Mouse (Mus musculus) gonadal fat pad, adult 2 months (tissue): Measurements from ENCODE around the gene Rnaseh2c. TPM values are rescaled to one million over a fixed set of nuclear protein-coding genes. Genes with fewer than 3 reads are reported as not detected.

Experiments used
- polyA plus RNA-seq: library from polyadenylated mRNA; depleted of rRNA; stranded (reverse); fragments of >200 nt; gene quantifications from 2 replicates; pipeline ENCODE4 v1.2.3, GENCODE M21; 2012; rRNA removed

Rnaseh2c gene
- polyA plus RNA-seq, 1 experiment: 42.2 TPM

Other genes starting within 250 kb of the Rnaseh2c start
- gene Eif1ad, start 235.1 kb upstream of the Rnaseh2c start, polyA plus RNA-seq: 19.9 and 20.4 TPM in 2 replicates
- gene Banf1, start 234.7 kb upstream of the Rnaseh2c start, polyA plus RNA-seq: 87.8 and 125 TPM in 2 replicates
- 18.1 and 33.3 TPM in 2 replicates for gene Sart1, start 213.2 kb upstream of the Rnaseh2c start, polyA plus RNA-seq
- 1.9 and 2.0 TPM in 2 replicates for gene Tsga10ip, start 199.3 kb upstream of the Rnaseh2c start, polyA plus RNA-seq
- 136 and 167 TPM in 2 replicates for gene Drap1, start 176.9 kb upstream of the Rnaseh2c start, polyA plus RNA-seq
- gene AI837181, start 176.7 kb upstream of the Rnaseh2c start, polyA plus RNA-seq: 65.9 and 73.9 TPM in 2 replicates
- 0.24 and 0.38 TPM in 2 replicates for gene Fosl1, start 154.3 kb upstream of the Rnaseh2c start, polyA plus RNA-seq
- gene Ccdc85b, start 144.0 kb upstream of the Rnaseh2c start, polyA plus RNA-seq: 5.6 and 6.7 TPM in 2 replicates
- 126 and 132 TPM in 2 replicates for gene Fibp, start 141.3 kb upstream of the Rnaseh2c start, polyA plus RNA-seq
- 2.2 and 2.3 TPM in 2 replicates for gene Ctsw, start 133.4 kb upstream of the Rnaseh2c start, polyA plus RNA-seq
- 73.5 and 79.0 TPM in 2 replicates for gene Efemp2, start 127.9 kb upstream of the Rnaseh2c start, polyA plus RNA-seq
- 77.2 and 85.6 TPM in 2 replicates for gene Mus81, start 113.5 kb upstream of the Rnaseh2c start, polyA plus RNA-seq
- gene Cfl1, start 111.4 kb upstream of the Rnaseh2c start, polyA plus RNA-seq: 410 and 421 TPM in 2 replicates
- gene 1700020D05Rik, start 98.1 kb upstream of the Rnaseh2c start, polyA plus RNA-seq: 1.9 and 3.0 TPM in 2 replicates
- gene Snx32, start 91.3 kb upstream of the Rnaseh2c start, polyA plus RNA-seq: 20.9 and 25.6 TPM in 2 replicates
- gene Ovol1, start 41.2 kb upstream of the Rnaseh2c start, polyA plus RNA-seq: 2.4 and 3.5 TPM in 2 replicates
- 10.0 and 12.0 TPM in 2 replicates for gene Ap5b1, start 33.8 kb upstream of the Rnaseh2c start, polyA plus RNA-seq
- 55.3 and 63.6 TPM in 2 replicates for gene Kat5, start 8.4 kb downstream of the Rnaseh2c start, polyA plus RNA-seq
- gene Rela, start 35.6 kb downstream of the Rnaseh2c start, polyA plus RNA-seq: 66.8 and 81.8 TPM in 2 replicates
- gene Sipa1, start 61.8 kb downstream of the Rnaseh2c start, polyA plus RNA-seq: 36.3 and 45.7 TPM in 2 replicates
- 50.6 and 52.8 TPM in 2 replicates for gene Map3k11, start 86.9 kb downstream of the Rnaseh2c start, polyA plus RNA-seq
- gene Pcnx3, start 87.0 kb downstream of the Rnaseh2c start, polyA plus RNA-seq: 80.2 and 87.4 TPM in 2 replicates
- 0.33 and 0.36 TPM in 2 replicates for gene Kcnk7, start 102.5 kb downstream of the Rnaseh2c start, polyA plus RNA-seq
- 43.8 and 64.4 TPM in 2 replicates for gene Ehbp1l1, start 124.4 kb downstream of the Rnaseh2c start, polyA plus RNA-seq
- gene Fam89b, start 127.8 kb downstream of the Rnaseh2c start, polyA plus RNA-seq: 160 and 194 TPM in 2 replicates
- gene Ltbp3, start 139.0 kb downstream of the Rnaseh2c start, polyA plus RNA-seq: 186 and 257 TPM in 2 replicates
- 155 TPM in 2 replicates for gene Scyl1, start 169.5 kb downstream of the Rnaseh2c start, polyA plus RNA-seq